Mouse (Mus musculus): ENCODE results near the gene Cacybp. TPM values are rescaled to one million over a fixed set of nuclear protein-coding genes. Genes with fewer than 3 reads are reported as not detected.

Cacybp gene
- polyA plus RNA-seq, 1 experiment from 2014 or later, result 296 TPM

GRCm38 (mm10) chr1:160212123-160212691, 468 bp downstream of the Cacybp start:
- peak overlapping the region; percentile 74 for H3K4me3 ChIP-seq
- peak overlapping the region; percentile 99 for H3K27ac ChIP-seq (replicated peaks)
- H3K9ac ChIP-seq (replicated peaks), result peak overlapping the region; percentile 85
- H3K36me3 ChIP-seq, result peaks cover 8% of the 10 kb centered on the region
- H3K9me3 ChIP-seq, result no peaks in the 10 kb centered on the region
- H3K27me3 ChIP-seq, result no peaks in the 10 kb centered on the region
- H3K4me1 ChIP-seq, result peaks cover 30% of the 10 kb centered on the region
- peak; percentile 2 for ATAC-seq (replicated peaks)
- H3K4me2 ChIP-seq (replicated peaks), result peak overlapping the region; percentile 49
- WGBS, result under 1% methylated on average over 43 of the region's 45 CpGs

GRCm38 (mm10) chr1:160211597-160212122, 1.0 kb downstream of the Cacybp start:
- Histone ChIP-seq H3K27me3 (no peaks in the 10 kb centered on the region), H3K4me1 (peaks cover 30% of the 10 kb centered on the region), H3K9me3 (no peaks in the 10 kb centered on the region), H3K4me2 (replicated peaks) (peak overlapping the region; percentile 49), H3K36me3 (peaks cover 14% of the 10 kb centered on the region), H3K27ac (replicated peaks) (peak overlapping the region; percentile 99), H3K9ac (replicated peaks) (peak overlapping the region; percentile 85), H3K4me3 (peak overlapping the region; percentile 74)
- no peak for ATAC-seq (replicated peaks)
- WGBS, result 2% methylated on average over 8 of the region's 8 CpGs

GRCm38 (mm10) chr1:160210566-160210965, 2.1 kb downstream of the Cacybp start:
- WGBS, result 48% methylated on average over 3 of the region's 3 CpGs
- no peaks in the 10 kb centered on the region for H3K9me3 ChIP-seq
- peaks cover 25% of the 10 kb centered on the region for H3K36me3 ChIP-seq
- ATAC-seq (replicated peaks), result no peak
- peak overlapping the region; percentile 74 for H3K4me3 ChIP-seq
- peak overlapping the region; percentile 49 for H3K4me2 ChIP-seq (replicated peaks)
- no peak overlapping the region for H3K27ac ChIP-seq (replicated peaks)
- H3K4me1 ChIP-seq, result peaks cover 30% of the 10 kb centered on the region
- H3K9ac ChIP-seq (replicated peaks), result no peak overlapping the region
- no peaks in the 10 kb centered on the region for H3K27me3 ChIP-seq

- H3K4me2 ChIP-seq (replicated peaks), result peak overlapping the region; percentile 26; the same call in 1 of the 2 replicates
- H3K9ac ChIP-seq (replicated peaks), result no peak overlapping the region
- WGBS, result 17% methylated on average over 2 of the region's 2 CpGs
- no peak overlapping the region for H3K27ac ChIP-seq (replicated peaks)
- H3K36me3 ChIP-seq, result peaks cover 31% of the 10 kb centered on the region
- no peak for ATAC-seq (replicated peaks)
- H3K4me1 ChIP-seq, result peaks cover 30% of the 10 kb centered on the region
- H3K27me3 ChIP-seq, result no peaks in the 10 kb centered on the region
- no peak overlapping the region for H3K4me3 ChIP-seq
- no peaks in the 10 kb centered on the region for H3K9me3 ChIP-seq
Measured at GRCm38 (mm10) chr1:160209844-160210243, 2.8 kb downstream of the Cacybp start.

GRCm38 (mm10) chr1:160205486-160205885, 7.2 kb downstream of the Cacybp start:
- H3K4me1 ChIP-seq, result peaks cover 9% of the 10 kb centered on the region
- H3K36me3 ChIP-seq, result peaks cover 62% of the 10 kb centered on the region
- H3K9me3 ChIP-seq, result no peaks in the 10 kb centered on the region
- no peak for ATAC-seq (replicated peaks)
- H3K9ac ChIP-seq (replicated peaks), result no peak overlapping the region
- H3K4me2 ChIP-seq (replicated peaks), result no peak overlapping the region
- no peak overlapping the region for H3K27ac ChIP-seq (replicated peaks)
- no peaks in the 10 kb centered on the region for H3K27me3 ChIP-seq
- no peak overlapping the region for H3K4me3 ChIP-seq

- peak overlapping the region; percentile 57 for H3K4me2 ChIP-seq (replicated peaks)
- H3K4me1 ChIP-seq, result peaks cover 13% of the 10 kb centered on the region
- H3K36me3 ChIP-seq, result peaks cover 19% of the 10 kb centered on the region
- ATAC-seq (replicated peaks), result no peak
- H3K9me3 ChIP-seq, result no peaks in the 10 kb centered on the region
- peak overlapping the region; percentile 64 for H3K4me3 ChIP-seq
- no peaks in the 10 kb centered on the region for H3K27me3 ChIP-seq
- WGBS, result 0% methylated on average over 13 of the region's 13 CpGs
- H3K27ac ChIP-seq (replicated peaks), result peak overlapping the region; percentile 73
- H3K9ac ChIP-seq (replicated peaks), result peak overlapping the region; percentile 64
Measured at GRCm38 (mm10) chr1:160195337-160195663, 17.4 kb downstream of the Cacybp start.

- Histone ChIP-seq H3K4me3 (peak within 1 kb of the TSS; percentile 64), H3K27me3 (no peaks in the 10 kb centered on the region), H3K36me3 (peaks cover 15% of the 10 kb centered on the region), H3K27ac (replicated peaks) (peak within 1 kb of the TSS; percentile 73), H3K9me3 (no peaks in the 10 kb centered on the region), H3K4me2 (replicated peaks) (peak within 1 kb of the TSS; percentile 57), H3K9ac (replicated peaks) (peak within 1 kb of the TSS; percentile 64), H3K4me1 (peaks cover 13% of the 10 kb centered on the region)
- ATAC-seq (replicated peaks), result peak; percentile 99
- WGBS, result 7% methylated on average over 31 of the region's 31 CpGs
Measured at GRCm38 (mm10) chr1:160194529-160195336, 17.9 kb downstream of the Cacybp start, which contains the start of gene Mrps14. TSS of gene Mrps14 (plus strand) at chr1:160195215.

- Histone ChIP-seq H3K4me1 (no peaks in the 10 kb centered on the region), H3K9me3 (no peaks in the 10 kb centered on the region), H3K9ac (replicated peaks) (no peak overlapping the region), H3K4me2 (replicated peaks) (no peak overlapping the region), H3K27ac (replicated peaks) (no peak overlapping the region), H3K36me3 (no peaks in the 10 kb centered on the region), H3K27me3 (no peaks in the 10 kb centered on the region), H3K4me3 (no peak overlapping the region)
- 13% methylated on average over 5 of the region's 5 CpGs for WGBS
- ATAC-seq (replicated peaks), result peak; percentile 92
Measured at GRCm38 (mm10) chr1:160184506-160184905, 28.2 kb downstream of the Cacybp start.

GRCm38 (mm10) chr1:160181216-160181615, 31.5 kb downstream of the Cacybp start:
- no peaks in the 10 kb centered on the region for H3K9me3 ChIP-seq
- H3K9ac ChIP-seq (replicated peaks), result no peak overlapping the region
- no peak overlapping the region for H3K4me3 ChIP-seq
- no peaks in the 10 kb centered on the region for H3K4me1 ChIP-seq
- H3K4me2 ChIP-seq (replicated peaks), result no peak overlapping the region
- H3K27ac ChIP-seq (replicated peaks), result no peak overlapping the region
- no peaks in the 10 kb centered on the region for H3K36me3 ChIP-seq
- 69% methylated on average over 4 of the region's 4 CpGs for WGBS
- H3K27me3 ChIP-seq, result no peaks in the 10 kb centered on the region
- ATAC-seq (replicated peaks), result no peak

- Histone ChIP-seq H3K4me3 (no peak overlapping the region), H3K27me3 (no peaks in the 10 kb centered on the region), H3K4me2 (replicated peaks) (no peak overlapping the region), H3K36me3 (no peaks in the 10 kb centered on the region), H3K4me1 (no peaks in the 10 kb centered on the region), H3K9me3 (no peaks in the 10 kb centered on the region), H3K27ac (replicated peaks) (no peak overlapping the region), H3K9ac (replicated peaks) (no peak overlapping the region)
- 66% methylated on average over 8 of the region's 8 CpGs for WGBS
- ATAC-seq (replicated peaks), result no peak
Measured at GRCm38 (mm10) chr1:160176903-160177302, 35.8 kb downstream of the Cacybp start.

GRCm38 (mm10) chr1:160166600-160166999, 46.1 kb downstream of the Cacybp start:
- H3K9ac ChIP-seq (replicated peaks), result no peak overlapping the region
- no peak overlapping the region for H3K4me2 ChIP-seq (replicated peaks)
- H3K36me3 ChIP-seq, result no peaks in the 10 kb centered on the region
- no peak overlapping the region for H3K27ac ChIP-seq (replicated peaks)
- H3K27me3 ChIP-seq, result no peaks in the 10 kb centered on the region
- WGBS, result 75% methylated on average over 3 of the region's 5 CpGs
- no peak for ATAC-seq (replicated peaks)
- no peak overlapping the region for H3K4me3 ChIP-seq
- H3K9me3 ChIP-seq, result no peaks in the 10 kb centered on the region
- H3K4me1 ChIP-seq, result no peaks in the 10 kb centered on the region

- no peaks in the 10 kb centered on the region for H3K36me3 ChIP-seq
- H3K27me3 ChIP-seq, result no peaks in the 10 kb centered on the region
- H3K4me3 ChIP-seq, result no peak overlapping the region
- 45% methylated on average over 2 of the region's 2 CpGs for WGBS
- H3K9me3 ChIP-seq, result no peaks in the 10 kb centered on the region
- ATAC-seq (replicated peaks), result no peak; the same call in 1 of the 2 replicates
- no peak overlapping the region for H3K27ac ChIP-seq (replicated peaks)
- H3K4me1 ChIP-seq, result no peaks in the 10 kb centered on the region
- H3K9ac ChIP-seq (replicated peaks), result no peak overlapping the region
- H3K4me2 ChIP-seq (replicated peaks), result no peak overlapping the region
Measured at GRCm38 (mm10) chr1:160158190-160158589, 54.5 kb downstream of the Cacybp start.
